Mouse (Mus musculus): Measurements from ENCODE around the gene Ntn1.

Ntn1 gene

DNA sequence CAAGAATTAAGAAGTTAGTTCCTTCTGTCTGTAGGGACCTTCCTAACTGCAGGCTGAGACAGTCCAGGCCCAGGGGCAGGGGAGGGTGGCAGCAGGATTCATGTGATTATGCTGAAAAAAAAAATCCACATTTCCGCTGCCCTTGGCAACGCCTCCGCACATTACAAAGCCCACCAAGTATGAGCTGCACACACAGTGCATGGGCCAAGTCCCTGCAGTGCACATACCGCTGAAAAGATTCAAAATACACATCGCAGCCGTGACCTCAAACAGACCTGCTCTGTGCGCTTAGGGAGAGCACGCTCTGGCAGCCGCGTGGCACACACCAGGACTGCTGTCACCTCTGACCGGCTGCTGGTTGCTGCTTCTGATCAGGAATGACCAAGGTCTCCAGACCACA, 184.6 kb downstream of the Ntn1 start:
- in situ Hi-C loops (cut with MboI, MseI): no loop called here

DNA sequence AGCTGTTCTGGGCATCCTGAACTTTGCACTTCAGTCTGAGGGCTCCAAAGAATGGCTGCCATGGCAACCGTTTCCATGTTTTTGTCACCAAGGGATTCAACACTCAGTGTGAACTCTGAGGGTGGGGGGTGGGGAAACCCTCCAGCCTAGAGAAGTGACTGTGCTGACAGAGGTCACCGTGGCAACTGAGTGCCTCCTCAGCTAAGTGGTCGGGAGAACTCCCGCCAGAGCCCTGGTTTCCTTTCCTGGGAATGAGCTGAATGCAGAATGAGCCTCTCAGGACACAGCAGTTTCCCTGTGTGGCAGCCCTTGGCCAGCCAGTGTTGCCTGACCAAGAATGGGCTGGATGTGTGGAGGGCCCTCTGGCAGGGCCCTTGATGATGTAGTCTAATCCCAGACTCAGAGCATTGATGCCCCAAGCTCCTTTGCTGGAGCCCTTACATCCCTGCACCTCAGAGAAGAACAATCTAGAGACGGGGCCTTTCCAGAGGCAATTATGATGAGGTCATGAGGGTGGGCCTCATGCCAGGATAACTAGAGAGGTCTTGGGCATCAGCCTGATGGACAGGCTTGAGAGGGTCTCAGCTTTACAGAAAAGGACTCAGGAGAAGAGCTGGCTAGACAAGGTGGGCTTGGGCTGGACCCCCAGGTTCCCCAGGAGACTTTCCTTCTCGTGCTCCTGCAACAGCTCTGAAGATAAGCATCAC, 185.3 kb downstream of the Ntn1 start:
- in situ Hi-C loops (cut with MboI, MseI): no loop called here

DNA sequence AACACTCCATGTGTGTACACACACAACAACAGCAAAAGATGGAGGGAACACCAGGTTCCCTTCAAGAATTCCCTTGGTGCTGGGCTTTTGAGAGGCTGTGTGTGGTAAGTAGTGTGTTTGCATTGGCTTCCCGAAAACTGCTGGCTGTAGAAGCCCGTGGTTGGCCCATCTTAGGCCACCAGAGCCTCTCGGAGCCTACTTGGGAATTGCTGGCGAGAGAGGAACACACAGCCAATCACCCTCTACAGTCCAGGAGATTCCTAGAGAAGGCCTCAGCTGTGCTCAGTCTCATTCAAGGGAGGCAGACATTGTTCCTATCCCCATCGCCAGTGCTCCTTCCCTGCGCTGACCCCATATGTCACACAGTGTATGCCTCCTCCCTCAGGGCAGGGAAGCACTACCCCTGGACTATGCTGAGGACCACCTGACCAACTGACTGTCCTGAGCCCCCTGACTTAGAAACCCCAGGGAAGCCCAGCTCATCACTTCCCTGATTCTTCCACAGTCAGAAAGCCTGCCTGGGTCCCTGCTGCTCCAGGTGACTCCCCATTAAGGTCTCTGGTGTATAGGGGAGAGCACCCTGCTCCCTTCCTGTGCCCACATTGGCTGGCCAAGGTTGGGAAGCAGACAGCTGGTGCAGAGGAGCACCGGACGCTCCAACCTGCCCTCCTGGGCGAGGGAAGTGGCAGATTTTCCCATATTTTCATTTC, 186.0 kb downstream of the Ntn1 start:
- in situ Hi-C loops (cut with MboI, MseI): no loop called here

DNA sequence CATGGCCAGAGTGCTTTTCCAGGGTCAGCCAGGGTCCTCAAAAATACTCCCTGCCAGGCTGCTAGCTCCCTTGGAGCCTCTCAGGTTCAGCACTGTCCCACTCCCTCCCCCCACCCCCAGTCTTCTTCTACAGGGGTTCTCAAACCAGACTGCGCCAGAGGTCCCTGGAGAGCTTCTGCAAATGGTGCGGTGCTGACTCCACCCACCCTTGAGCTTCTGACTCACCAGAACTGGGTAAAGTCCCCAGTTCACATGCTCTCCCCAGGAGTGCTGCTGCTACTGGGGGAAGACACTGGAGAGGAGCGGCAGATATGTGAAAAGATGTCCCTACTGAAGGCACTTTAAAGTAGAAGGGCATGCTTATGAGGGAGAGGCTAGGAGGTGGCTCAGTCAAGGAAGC, 186.7 kb downstream of the Ntn1 start:
- in situ Hi-C loops (cut with MboI, MseI): no loop called here

DNA sequence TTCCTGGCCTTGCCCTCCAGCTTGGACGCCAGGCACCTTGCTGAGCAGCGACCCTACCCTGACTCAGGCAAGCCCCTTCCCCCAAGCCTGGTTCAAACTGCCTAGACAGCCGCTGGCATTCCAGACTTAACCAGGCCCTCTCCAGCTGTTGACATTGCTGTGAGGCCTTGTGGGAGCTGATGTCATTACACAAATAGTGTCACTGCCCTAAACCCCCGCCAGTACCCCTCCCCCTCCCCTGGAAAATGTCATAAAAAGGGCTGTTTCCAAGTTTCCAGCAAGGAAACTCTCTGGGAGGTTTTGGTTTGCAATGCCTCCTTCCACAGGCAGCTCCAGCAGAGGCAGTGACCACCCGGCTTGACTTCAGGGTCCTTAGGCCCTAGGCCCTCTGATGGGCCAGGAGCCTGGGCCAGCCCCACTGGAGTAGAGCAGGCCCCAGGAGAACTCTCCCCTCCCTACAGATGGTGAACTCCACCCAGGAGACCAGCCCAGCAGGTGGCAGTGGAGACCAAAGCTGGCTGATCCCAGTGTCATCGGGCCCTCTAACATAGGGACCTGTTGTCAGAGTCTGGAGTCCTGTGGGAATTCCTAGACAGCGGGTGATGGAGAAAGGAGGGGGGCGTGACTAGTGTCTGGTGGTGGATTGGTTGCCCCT, 188.6 kb downstream of the Ntn1 start:
- in situ Hi-C loops (cut with MboI, MseI): no loop called here

DNA sequence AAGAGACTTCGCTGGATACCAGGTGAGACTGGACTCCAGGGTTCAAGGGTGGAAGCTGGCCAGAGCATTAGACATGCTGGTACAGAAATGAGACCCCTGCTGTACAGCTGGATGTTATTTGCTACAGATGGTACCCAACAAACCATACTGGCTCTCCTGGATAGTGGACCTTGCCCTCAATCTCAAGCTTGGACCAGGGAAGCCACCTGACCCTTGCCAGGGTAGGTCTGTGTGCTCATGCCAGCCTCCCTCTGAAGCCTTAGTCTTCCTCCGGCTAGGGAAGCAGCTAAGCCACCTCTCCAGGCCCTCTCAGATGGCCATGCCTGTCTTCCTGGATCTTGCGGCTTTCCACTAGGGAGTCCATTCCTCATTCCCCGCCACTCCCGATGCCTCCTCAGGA, 189.9 kb downstream of the Ntn1 start:
- in situ Hi-C loops (cut with MboI, MseI): no loop called here

DNA sequence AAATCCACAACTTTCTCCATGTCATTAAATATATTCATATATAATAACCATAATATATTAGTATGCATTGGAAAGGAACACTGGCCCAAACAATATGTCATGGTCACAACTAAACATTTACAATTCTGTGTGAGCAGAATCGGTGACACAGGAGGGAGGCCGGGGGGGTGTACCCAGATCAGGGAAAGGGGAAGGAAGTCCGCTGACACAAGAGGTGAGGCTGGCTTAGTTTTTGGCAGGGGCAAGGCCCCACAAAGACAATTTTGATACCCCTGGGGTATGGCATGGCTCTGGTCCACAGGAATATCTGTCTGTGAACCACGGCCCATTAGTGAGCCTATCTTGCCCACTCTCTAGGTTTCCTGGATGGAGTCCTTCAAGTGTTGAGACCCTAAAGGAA, 191.1 kb downstream of the Ntn1 start:
- in situ Hi-C loops (cut with MboI, MseI): no loop called here

DNA sequence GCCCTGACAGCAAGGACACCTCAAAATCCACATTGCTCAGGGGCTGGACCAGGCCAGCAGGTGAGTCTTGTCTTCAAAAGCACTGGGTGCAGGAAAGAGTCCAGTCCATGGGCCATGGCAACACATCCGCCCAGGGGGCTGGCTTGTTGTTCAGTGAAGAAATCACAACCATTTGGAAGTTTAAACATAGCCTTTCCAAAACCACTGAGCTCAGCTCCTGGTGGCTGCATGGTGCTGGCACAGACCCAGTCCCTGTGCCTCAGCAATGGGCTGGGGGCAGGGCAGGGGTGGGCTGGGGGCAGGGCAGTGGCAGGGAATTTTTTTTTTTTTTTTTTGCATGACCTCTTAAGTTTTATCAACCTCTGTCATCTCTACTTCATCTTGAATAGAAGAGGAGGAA, 192.0 kb downstream of the Ntn1 start:
- in situ Hi-C loops (cut with MboI, MseI): no loop called here

DNA sequence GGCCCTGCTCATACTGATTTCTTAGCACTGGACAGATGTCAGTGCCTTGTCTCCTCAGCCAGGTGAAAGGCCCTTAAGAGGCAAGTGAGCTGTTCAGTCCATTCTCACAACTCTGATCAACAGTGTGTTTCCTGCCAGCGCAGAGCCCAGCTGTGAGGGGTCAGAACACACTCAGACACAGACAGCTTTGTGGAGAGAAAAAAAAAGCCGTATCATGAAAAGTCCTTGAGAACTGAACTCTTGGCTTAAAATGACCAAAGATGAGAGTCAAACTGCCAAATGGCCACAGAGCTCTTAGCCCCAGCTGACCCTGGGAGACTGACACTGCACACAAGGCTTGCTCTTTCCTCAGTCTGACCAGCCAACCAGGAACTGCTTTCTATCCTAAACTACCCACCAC, 192.6 kb downstream of the Ntn1 start:
- in situ Hi-C loops (cut with MboI, MseI): no loop called here

DNA sequence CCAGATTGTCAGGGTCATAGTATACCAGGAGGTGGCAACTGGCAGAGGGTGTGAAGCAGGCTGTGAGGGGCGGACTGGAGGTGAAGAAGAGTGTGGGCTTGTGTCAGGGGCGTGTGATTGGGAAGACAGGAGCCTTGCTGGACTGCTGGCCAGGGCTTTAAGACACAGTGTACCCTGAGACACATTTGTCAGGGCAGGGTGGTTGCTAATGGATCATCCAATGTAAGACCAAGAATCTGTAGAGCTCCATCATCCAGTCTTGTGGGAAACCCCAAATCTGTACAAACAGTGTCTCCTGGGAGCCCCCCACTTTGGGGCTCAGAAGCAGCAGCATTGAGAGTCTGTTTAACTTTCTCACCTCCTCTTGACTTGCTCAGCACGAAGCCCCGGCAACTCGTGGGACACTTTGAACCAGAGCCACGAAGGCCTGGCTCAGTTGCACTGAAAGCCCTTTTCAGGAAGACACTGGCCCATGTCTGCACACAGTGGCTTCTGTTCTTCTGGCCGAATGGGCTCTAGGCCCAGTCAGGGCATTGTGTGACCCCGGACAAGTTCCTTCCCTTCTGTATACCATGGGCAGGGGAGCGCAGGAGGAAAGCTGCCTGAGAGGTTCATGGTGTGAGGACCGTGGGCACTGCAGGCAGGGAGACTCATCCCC, 194.9 kb downstream of the Ntn1 start:
- in situ Hi-C loops (cut with MboI, MseI): no loop called here

DNA sequence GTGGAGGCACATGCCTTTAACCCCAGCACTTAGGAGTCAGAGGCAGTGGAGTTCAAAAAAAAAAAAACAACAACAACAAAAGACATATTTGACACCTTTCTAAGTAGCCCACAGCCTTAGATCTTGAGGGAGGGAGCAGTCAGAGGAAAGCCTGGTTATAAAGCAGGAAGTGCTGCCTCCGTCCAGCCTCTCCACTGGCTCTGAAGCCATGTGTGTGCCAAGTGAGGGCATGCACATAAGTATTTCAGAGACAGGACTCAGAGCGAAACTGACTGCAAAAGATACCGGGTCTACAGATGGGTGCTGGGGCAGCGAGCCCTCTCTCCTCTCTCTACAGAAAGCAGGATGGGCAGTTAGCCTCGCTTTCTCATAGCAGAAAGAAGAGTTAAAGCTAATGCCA, 196.2 kb downstream of the Ntn1 start:
- in situ Hi-C loops (cut with MboI, MseI): no loop called here

DNA sequence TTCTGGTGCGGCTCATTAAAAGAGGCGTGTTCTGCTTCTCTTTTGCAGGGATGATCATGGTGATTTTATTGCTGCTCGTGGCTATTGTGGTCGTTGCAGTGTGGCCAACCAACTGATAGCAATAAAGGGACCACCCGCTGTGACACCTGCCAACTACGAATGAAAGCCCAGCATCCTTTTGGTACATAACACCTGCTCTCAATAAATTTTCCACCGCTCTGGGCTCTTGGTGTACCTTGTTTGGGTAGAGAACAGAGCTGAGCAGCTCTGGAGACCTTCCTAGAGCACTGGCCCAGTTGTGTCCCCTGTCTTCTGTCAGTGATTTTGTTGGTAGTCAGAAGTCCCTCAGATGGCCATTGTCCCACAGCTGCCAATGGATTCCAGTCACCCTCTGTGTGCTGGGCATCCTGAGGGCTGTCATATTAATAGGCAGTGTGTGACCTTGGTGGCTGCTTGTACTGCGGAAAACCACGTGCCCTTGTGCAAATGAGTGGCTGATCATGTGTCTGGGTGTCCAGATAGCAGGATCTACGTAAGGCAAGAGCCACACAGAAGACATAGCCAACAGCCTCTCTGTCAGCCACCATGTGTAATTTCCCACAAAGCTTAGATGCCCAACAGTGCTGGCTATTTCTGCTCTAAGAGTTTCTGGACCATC, 196.8 kb downstream of the Ntn1 start:
- in situ Hi-C loops (cut with MboI, MseI): no loop called here

DNA sequence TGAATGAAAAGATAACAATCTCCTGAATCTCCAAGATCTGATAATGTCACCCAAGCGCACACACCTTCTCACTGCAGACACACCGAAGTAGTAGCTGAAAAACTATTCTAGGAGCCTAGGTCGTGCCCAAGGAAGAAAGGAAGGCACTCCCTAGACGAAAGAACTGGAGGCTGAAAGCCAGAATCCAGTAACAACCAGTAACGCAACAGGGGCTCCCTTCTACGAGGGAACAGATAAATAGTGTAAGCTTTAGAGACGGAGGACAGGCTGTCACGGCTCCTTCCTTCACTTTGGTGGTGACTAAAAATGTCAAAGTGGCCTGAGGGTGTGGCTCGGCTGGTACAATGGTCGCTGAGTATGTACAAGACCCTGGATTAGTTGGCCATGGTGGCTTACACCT, 198.1 kb downstream of the Ntn1 start:
- in situ Hi-C loops (cut with MboI, MseI): no loop called here

DNA sequence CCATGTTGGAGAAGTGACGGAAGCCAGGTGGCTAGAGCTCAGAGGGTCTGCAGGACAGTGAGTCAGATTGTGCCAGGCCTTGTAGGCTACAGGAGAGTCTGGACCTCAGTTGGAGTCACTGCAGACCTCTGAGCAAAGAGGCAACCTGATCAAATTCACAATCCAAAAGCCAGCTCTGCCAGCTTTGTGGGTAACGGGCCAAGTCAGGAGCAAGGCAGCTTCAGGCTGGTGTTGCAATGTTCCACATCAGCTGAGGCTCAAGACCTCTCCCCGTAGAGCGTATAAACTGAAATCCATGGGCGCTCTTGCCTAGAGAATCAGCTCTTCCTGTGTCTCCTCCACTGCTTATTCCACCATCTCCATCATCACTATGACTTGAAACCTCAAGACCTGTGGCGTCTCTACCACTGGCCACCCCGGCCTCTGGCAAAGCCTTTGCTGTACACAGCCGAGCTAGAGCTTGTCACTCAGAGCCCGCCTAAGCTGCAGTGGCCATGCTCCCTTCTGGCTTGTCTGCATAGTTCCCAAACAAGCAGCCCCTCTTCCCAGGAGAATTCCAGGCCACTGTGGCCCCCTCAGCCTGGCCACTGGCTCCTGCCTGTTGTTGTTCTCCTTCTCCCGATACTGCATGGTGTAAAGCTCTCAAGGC, 198.7 kb downstream of the Ntn1 start:
- in situ Hi-C loops (cut with MboI, MseI): no loop called here

DNA sequence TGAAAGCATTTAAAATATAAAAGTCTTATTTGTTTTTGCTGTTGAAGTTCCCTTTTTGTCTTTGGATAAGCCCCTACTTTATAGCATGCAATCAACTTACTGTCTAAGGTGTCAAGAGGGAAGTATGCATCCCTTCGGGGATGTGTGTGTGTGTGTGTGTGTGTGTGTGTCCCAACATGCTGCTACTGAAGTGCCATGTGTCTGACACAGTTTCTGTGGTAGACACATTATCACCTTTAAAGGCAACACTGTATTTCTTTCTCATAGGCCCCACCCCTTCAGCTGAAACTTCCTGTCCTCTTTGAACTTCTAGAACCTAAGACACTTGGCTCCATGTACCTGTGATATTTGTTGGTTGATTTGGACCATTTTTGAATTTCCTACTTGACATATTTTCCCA, 199.6 kb downstream of the Ntn1 start:
- in situ Hi-C loops (cut with MboI, MseI): no loop called here

DNA sequence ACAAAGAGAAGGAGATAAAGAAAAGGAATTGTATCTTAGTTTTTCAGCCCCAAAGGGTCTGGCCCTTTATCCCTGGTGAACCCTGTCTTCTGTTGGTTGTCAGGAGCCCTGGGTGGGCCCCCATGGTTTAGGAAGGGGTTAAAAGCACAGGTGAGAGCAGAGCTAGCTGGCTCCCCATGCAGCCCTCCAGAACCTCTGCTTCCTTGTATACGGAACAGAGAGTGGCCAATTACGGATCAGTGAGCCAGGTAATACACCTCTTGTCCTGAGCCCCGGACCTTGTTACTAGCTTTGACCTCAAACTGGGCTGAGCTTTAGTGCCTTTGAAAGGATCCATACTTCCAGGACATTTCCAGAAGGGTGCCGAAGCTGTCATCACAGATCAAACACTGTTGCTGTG, 200.1 kb downstream of the Ntn1 start:
- in situ Hi-C loops (cut with MboI, MseI): no loop called here

DNA sequence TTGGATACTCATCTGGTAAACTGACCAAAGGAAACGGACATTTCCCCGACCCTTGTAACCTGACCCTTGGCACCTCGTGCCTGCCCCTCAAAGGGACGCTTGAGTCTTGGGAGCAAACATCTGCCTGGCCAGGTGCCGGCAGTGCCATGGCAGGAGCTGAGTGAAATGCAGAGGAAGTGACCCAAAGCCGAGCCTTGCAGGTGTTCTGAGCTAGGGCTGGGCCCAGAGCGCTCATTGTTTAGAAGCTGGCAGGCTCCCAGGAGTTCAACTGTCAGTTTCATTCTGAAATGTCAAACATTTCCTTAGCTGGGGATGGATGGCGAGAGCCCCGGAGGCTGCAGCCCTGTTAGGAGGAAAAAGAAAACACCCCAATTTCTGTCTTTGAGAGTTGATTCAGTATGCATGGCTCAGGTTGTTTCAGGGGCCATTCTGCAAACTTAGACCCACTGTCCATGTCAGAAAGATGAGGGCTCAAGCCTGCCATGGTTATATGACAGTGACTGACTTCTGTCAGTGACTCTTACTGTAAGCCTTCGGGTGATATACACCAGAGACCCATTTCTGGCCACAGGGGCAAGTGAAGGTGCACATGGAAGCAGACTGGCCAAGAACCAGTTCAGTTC, 200.7 kb downstream of the Ntn1 start:
- in situ Hi-C loops (cut with MboI, MseI): no loop called here

DNA sequence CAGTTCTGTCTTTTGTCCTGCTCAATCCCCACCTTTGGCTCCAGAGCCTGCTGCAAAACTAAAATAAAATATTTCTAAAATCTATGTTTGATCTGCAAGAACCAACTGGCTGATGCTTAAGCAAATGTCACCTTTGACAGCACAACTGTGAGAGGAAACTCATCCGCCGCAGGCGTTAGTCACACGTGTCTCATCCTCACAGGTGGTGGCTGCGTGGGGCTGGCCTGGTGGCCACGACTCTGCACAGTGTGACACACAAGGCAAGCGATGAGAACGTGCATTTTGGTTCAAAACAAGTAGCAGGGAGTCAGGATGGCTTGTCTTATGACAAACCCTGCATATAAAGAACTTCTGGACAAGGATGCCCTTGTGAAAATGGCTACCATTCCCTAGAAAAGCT, 201.5 kb downstream of the Ntn1 start:
- in situ Hi-C loops (cut with MboI, MseI): no loop called here

DNA sequence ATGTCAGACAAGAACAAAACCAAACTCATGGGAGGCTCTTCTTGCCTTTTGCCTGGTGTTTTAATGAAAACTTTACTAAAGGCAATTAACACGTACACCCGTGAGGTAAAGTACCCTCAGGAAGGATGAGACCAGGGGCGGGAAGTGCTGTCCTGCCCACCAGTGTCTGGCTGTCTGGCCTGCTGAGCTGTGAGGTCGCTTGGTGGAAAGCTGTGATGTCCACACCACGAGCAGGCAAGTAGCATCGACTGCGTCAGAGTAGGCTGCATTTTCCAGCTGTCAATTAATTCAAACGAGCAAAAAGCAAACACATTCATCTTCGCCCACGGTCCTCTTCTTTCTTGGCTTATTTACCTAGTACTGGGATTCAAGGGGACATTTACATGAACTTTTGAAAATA, 201.9 kb downstream of the Ntn1 start:
- in situ Hi-C loops (cut with MboI, MseI): no loop called here

DNA sequence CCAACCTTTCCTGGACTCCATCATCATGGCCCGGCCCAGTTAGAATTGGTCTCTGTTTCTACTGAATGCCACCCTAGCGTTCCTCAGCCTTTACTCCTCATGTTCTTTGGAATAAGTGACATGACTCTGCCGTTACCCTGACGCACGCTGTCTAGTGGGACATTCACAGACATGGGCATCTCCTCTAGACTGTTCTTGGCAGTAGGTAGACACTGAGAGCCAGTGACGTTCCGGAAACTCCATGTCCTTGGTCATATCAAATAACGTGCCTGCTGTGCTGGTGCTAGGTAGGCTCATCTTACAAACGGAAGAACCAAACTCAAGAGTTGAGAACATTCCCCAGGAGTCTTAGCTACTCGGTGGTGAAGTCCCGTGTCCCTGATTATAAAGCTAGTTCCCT, 203.2 kb downstream of the Ntn1 start:
- in situ Hi-C loops (cut with MboI, MseI): no loop called here

DNA sequence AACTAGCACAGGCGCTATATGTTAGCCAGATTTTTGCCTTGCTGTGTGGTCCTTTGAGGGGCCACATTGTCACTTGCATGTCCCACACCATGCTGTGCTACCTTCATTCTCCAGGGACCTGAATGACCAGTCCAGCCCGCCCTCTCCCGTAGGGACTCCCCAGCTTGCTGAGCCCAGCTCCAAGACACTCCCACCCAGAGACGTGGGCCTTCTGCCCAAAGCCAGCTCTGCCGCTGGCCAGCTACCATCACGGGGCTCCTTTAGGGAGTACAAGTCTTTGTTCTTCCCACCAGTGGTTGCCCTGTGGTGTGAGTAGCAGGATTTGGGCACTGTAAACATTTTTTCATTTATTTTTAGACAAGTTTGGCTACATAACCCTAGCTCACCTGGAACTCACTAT, 204.1 kb downstream of the Ntn1 start:
- in situ Hi-C loops (cut with MboI, MseI): no loop called here

All from T-helper 17 cell (primary cell).